Mouse (Mus musculus): Measurements from ENCODE around the gene Usp18.
A peak's percentile ranks its signal among the peaks of the same experiment; 100 is the strongest.

DNA sequence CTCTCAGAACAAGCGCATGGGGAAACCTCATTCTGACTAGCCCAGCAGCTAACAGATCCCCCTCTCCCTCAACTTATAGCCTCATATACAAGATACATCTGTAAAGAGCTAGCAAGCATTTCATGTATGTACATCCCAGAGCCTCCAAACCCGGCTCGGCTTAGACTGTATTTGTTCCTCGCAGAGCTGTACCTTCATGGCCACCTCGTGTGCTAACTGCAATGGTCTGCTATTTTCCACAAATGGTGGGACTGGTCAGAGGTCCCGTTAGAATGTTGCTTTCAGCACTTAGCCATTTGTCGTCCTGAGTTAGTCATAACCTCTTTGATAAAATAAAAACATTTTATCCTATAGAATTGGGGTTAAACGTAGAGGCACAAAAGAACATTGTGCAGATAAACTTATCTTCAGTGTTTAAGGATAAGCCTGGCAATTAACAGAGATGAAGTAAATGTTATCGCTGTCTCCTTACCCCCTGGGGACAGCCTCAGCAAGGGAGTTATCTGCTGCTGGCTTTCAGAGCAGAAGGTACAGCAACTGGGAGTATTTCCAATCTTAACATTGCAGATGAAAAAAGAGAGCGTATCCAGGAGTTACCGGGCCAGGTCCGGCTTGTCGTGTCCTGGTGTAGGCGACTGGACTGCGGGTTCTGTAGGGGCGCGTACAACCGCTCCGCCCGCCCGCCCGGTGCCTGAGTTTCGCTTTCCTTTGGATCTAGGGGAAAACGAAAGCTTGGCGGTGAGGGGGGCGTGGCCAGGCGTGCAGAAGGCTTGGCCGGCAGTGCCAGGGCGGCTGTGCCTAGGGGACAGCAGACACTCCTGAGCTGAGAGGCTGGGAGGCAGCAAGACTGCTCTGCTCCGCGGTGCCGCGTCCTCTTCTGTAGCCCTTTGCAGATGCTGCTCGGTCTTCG, at the start of gene Usp18:
- TF ChIP-seq POLR2A (IDR thresholded peaks at IDR 0.05; ENCODE audit: low read depth, low read length) = peak; percentile 90
- no peak for TF ChIP-seq CTCF (IDR thresholded peaks at IDR 0.05; ENCODE audit: extremely low read depth, insufficient read depth, insufficient read length, insufficient replicate concordance)
